Mouse (Mus musculus) CD4-positive helper T cell, adult 2 months (primary cell): ENCODE measurements at regions not wholly inside any gene's neighbourhood (a gene's known extent, or its start where the extent isn't known, plus 50 kb on each side); places are given as distances from the start of the nearest gene placed in this dataset.

Experiments
- DNase-seq: peaks from one replicate; pipeline ENCODE4 v3.0.0-alpha.2; 2012; ENCODE audit warnings: low read depth, missing footprints, low spot score

- no peak for DNase-seq
Observed at GRCm38 (mm10) chr3:128226930-128227585, 330.9 kb upstream of the Fam241a start.

- DNase-seq = no peak
Observed at GRCm38 (mm10) chr3:128226503-128226902, 330.4 kb upstream of the Fam241a start.

- DNase-seq = no peak
Observed at GRCm38 (mm10) chr3:128222344-128222743, 326.2 kb upstream of the Fam241a start.

GRCm38 (mm10) chr3:128221625-128222024 is 325.5 kb upstream of the Fam241a start:
- no peak for DNase-seq

- no peak for DNase-seq
Observed at GRCm38 (mm10) chr3:128220776-128221550, 324.8 kb upstream of the Fam241a start.

GRCm38 (mm10) chr3:128217765-128218415 is 321.8 kb upstream of the Fam241a start:
- no peak for DNase-seq

- DNase-seq = no peak
Observed at GRCm38 (mm10) chr3:128212256-128212655, 316.1 kb upstream of the Fam241a start.

- no peak for DNase-seq
Observed at GRCm38 (mm10) chr3:128210591-128210990, 314.5 kb upstream of the Fam241a start.

- no peak for DNase-seq
Observed at GRCm38 (mm10) chr3:128206948-128207347, 310.8 kb upstream of the Fam241a start.

- no peak for DNase-seq
Observed at GRCm38 (mm10) chr3:128206483-128206882, 310.4 kb upstream of the Fam241a start.

- DNase-seq = no peak
Observed at GRCm38 (mm10) chr3:128200574-128201235, 304.6 kb upstream of the Fam241a start.

GRCm38 (mm10) chr3:128199466-128199865 is 303.3 kb upstream of the Fam241a start:
- no peak for DNase-seq

GRCm38 (mm10) chr3:128192046-128192800 is 296.1 kb upstream of the Fam241a start:
- no peak for DNase-seq

- DNase-seq = no peak
Observed at GRCm38 (mm10) chr3:128187330-128188044, 291.4 kb upstream of the Fam241a start.

GRCm38 (mm10) chr3:128186278-128186677 is 290.2 kb upstream of the Fam241a start:
- DNase-seq = no peak

GRCm38 (mm10) chr3:128181221-128181908 is 285.2 kb upstream of the Fam241a start:
- DNase-seq = no peak

GRCm38 (mm10) chr3:128149216-128149615 is 253.1 kb upstream of the Fam241a start:
- DNase-seq = no peak

GRCm38 (mm10) chr3:128145329-128145728 is 249.2 kb upstream of the Fam241a start:
- DNase-seq = no peak

GRCm38 (mm10) chr3:128127836-128128235 is 231.7 kb upstream of the Fam241a start:
- DNase-seq = no peak

- no peak for DNase-seq
Observed at GRCm38 (mm10) chr3:128126664-128127063, 230.5 kb upstream of the Fam241a start.
